Mouse (Mus musculus) layer of hippocampus, postnatal 25 days (tissue): ENCODE results near the gene En1. TPM values are rescaled to one million over a fixed set of nuclear protein-coding genes. Genes with fewer than 3 reads are reported as not detected.

Experiments used
- DNase-seq, 2 experiments: peaks; one replicate each; pipeline ENCODE4 v3.0.0; 2022; ENCODE audit warnings: mixed read lengths in 2 of 2, low spot score in 1 of 2; ENCODE audit errors: extremely low spot score in 1 of 2
- total RNA-seq, 2 experiments: library from RNA; stranded (reverse); gene quantifications; 2 replicates each; pipeline ENCODE4 v1.2.3; 2021

The En1 gene
- under 1 TPM in 1 of 2 experiments, not detected in 1; 0.14 TPM for total RNA-seq

DNA sequence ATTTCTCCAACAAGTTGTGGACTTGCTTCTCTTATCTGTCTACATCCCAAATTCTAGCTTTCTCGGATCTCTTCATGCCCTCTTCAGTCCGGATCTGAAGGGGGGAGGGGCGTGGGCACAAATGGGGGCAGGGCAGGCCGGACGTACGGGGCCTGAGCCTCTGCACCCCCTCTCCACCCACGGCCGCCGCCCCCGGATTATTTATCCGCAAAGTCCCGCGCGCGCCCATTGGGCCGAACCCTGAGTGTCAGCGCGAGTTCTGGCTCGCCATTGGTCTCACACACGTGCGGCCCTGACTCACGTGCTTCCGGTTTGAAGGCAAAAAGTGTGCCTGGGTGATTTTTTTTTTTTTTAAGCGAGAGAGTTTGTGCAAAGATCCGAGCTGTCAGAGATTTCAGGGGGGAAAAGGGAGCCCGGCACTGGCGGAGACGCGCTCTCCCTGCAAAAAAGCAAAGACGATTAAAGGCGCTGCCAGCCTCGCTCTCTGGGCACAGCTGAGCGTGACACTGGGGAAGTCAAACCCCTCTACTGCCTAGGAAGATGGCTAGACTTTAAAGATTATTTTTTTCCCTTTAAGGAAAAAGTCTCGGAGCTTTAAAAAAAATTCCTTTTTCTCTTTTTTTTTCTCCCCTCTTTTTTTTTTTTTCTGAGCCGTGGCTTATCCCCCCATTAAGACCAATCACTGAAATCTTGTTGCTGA lies at the start of gene En1:
En1 (plus strand) TSS at position 388 of the 700 bp plus-strand sequence.
- no peak for DNase-seq

DNA sequence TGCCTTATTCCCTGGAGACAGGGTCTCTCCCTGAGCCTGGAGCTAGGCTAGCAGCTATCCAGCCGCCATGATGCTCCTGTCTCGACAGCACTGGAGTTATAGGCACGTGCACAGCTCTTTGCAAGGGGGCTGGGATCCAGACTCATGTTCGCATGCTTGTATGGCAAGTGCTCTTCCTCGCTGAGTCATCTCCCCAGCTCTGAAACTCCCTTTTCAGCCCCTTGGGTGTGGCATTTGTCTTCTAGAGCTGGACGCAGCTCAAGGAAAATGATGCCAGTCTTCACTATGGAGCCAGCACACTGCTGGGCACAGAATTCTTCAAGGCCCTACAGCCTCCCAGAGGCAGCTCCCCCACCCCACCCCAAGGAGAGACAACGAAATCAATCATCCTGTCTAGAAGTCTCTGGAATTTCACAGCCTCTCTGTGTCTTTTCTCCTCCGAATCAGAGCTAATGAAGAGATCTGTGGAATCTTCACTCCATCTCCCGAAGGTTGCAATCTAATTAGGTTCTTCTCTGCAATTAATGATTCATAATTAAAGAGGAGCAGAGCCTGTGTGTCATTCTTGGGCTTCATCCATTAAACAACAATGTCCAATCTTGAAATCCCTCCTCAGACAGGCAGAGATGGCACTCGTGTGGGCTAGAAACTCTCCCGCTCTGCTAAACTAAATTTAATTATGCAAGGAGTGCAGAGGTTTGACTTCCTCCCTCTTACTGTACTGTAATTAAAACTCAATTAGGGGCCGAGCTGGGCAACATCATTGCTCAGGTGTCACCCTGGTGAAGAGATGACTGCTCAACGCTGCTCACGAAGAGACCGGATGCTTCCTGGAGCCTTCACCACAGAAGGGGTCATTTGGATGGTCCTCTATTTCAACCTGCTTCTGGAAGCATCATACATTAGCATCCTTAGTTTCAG lies 45.0 kb upstream of the En1 start:
- DNase-seq = no peak

DNA sequence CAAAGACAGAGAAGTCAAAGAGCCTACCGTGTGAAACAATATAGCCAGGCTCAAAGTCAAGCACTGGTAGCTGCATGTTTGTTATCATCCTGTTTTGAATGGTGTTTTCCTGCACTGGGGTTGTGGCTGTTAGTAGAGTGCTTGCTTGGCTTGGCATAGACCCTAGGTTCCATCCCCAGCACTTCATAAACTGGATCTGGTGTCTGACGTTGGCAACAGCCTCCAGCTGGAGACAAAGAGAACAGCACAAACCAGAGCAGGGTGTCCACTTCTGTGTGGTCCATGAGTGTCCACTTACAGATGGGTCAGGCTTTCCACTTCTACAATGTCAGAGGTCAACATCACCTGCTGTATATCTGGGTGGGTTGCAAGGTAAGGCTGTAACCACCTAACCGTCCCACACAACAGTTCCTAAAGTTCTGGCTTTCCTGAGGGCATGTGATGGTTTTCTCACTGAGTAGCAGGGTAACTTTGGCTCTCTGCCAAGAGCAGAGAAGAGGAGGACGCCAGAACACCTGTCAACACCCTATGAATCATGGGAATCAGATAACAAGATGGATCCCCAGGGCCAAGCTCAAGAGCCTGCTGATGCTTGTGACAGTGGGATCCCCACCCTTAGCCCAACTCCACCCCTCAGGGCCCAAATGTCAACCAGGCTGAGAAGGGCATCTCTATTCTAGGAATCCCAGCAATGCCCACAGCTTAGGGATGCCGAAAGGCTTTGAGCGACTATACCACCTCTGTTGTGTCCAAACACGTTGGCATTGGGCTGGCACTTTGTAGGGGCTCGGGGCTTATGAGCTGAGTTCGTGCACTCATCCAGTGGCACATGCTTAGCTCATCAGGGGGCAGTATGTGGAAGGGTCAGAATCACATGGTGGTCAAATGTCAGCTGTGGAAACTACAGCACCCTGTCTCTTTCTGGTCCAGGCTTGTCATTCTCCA lies 43.6 kb upstream of the En1 start:
- no peak for DNase-seq

DNA sequence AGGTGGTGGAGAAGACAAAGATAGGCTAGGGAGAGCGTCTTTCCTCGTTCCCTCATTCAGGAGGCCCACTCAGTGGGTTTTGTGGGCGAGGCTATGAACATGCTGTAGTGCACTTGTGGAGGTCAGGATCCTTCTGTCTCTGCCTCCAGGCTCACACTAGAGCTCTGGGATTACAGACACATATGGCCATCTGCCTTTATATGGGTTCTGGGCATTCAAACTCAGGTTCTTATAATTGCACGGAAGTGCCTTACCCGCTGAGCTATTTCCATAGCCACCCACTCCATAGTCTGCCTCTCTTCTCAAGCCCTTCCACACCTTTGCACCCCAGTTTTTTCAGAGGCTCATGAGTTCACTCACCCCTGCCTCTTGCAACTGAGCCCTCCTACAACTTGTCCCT lies 42.3 kb upstream of the En1 start:
- no peak for DNase-seq

GRCm38 (mm10) chr1:120581306-120581705 lies 20.9 kb upstream of the En1 start:
- no peak for DNase-seq

DNA sequence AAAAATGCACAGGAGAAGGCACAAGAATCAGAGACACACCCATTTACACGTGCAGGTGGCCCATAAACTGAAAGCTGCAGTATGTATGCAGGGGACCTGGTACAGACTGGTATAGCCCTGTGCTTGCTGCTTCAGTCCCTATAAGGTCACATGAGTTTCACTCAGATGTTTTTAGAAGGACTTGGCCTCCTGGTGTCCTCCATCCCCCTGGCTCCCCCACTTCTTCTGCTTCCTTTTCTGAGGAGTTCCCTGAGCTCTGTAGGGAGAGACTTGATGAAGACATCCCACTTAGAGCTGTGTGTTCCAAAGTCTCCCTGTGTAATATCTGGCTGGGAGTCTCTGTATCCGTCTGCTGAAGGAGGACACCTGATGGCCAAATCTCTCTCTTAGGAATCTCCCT lies 16.7 kb upstream of the En1 start:
- DNase-seq = no peak

GRCm38 (mm10) chr1:120586500-120587110 lies 15.6 kb upstream of the En1 start:
- peak; percentile 45 to 76 for DNase-seq

- no peak for DNase-seq
These were observed 14.8 kb upstream of the En1 start for GRCm38 (mm10) chr1:120587431-120587830.

- no peak for DNase-seq
These were observed 14.3 kb upstream of the En1 start for GRCm38 (mm10) chr1:120587960-120588359.

DNA sequence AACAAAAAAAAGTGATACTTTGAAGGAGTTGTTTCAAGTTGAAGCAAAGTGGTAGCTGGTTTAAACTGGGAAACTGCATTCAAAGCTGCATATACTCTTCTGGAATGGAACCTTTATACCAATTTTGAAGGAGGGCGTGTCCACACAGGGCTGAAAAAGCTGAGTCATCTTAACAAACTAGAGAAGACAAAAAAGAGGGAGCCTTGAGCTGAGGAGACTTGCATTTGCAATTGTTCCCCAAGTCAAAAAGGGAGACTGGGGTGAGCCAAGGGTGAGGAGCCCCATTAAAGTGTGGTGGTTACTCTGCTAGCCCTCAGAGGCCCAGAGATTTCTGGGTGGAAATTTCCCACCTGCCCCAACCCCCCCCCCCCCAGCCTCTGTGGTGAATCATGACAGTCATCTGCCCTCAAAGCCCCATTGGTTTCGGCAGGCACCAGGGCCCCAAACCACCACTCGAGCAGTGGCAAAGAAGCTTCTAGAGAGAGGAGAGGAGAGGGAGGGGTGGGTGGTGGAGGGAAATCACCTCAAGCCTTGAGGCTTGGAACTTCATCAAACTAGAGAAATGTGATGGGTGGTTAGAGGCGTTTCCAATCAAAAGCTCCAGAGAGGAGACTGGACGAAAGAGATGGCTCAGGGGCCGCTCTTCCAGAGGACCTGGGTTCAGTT lies 13.7 kb upstream of the En1 start:
- no peak for DNase-seq

DNA sequence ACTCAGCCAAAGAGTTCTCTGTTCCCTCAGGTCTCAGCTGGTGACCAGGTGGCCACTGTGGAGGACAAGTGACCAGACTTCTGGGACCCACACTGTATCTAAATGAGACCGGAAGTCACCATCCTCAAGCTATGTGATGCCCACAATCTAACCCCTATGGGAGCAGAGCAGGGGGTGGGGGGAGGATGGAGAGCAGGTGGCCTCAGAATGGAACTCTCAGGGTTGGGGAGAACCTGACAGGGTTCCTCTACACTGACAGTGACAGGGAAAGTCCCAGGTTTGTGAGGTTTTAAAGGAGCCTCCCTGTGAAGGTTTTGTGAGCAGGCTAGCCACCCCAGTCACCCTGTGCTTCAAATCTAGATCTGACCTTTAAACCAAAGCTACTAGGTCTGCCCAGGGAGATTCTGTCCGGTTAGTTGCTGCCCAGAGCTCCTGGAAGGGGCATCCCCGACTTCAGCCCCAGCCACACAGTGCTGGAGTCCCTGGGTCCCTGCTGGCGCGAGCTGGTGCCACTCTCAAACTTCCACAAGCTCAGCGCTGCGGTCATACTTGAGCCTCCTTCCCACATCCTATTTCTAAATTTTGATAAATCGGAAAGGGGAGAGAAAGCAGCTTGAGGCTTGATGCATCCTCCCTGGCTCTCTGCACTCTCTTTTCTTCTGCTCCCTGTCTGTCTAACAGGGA lies 8.8 kb upstream of the En1 start:
- no peak for DNase-seq

DNA sequence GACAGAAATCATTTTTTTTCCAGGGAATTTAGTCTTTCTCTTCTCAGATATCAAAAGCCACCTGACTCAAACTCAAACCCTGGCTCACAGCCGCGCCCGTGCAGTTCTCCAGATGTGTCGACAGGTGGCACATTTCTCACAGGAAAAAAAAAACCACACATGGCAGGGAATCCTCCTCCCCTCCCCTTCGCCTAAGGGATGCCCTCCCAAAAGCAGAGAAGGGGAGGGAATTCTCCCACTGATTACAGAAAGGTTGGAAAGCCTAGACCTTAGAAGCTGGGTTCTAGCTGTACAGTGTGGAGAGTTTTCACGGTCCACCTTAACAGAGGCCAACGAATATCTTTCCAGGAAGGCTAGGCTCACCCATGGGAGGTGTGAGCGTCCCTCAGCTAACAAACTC lies 7.6 kb upstream of the En1 start:
- DNase-seq = no peak

DNA sequence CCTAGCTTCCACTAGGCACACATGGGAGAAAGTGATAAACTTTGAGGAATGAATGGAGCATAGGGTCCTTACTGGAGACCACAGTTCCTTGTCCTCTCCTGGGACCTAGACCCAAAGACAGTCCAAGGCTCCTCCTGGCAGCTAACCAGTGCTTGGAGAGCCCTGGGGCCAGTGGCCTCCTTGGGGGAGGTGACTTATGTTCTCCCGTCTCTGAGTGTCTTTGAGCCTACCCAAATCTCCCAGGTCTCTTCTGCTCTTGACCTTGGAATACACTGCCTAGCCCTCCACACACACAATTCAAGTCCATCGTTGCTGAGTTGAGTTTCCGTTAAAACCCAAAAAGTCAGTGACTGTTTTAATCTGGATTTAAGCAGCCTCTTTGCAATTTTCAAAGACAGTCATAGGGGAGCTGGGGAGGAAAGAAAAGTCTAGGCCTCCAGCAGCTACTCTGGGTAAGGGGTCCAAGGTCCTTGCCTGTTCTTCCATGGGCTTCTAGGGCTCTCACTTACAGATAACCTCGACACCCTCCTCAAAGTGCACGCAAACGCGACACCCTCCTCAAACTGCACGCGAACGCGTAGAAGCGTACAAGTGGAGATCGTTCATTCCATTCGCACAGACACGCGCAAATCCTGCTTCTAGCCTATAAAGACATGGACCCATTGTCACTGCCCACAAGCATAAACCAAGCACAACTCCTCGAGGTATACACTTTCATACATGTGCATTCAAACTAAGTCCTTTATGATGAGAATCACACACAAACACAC lies 6.6 kb upstream of the En1 start:
- DNase-seq = no peak

DNA sequence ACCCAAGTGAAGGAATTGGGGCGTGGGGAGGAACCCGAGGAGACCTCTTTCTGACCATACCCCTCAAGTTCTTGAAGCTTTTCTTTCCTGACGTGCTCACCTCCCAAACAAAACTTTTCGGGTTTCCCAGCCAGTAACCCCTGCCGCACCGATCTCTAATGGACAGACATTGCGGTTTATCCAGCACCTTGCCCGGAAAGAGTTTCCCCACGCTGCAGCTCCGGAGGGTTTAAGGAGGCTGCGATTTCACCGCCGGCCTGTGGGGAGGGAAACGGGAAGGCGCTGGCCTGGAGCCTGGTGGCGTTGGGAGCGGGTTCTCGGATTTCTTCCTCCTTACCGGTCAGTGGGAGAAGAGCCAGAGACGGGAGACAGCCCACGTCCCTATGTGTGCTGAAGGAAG lies 5.9 kb upstream of the En1 start:
- no peak for DNase-seq

- DNase-seq = no peak
These were observed 5.4 kb upstream of the En1 start for GRCm38 (mm10) chr1:120596784-120597183.

- no peak for DNase-seq
These were observed 4.9 kb upstream of the En1 start for GRCm38 (mm10) chr1:120597271-120597670.

- no peak for DNase-seq
These were observed 3.9 kb upstream of the En1 start for GRCm38 (mm10) chr1:120598196-120598940.
